Mouse (Mus musculus): ENCODE results near the gene H13.

The H13 gene

GRCm38 (mm10) chr2:152696476-152697164 is 27.4 kb downstream of the H13 start:
- DNase-seq (ENCODE audit: extremely low read depth, insufficient read length, low spot score) = peak; percentile 72

GRCm38 (mm10) chr2:152700138-152700537 is 30.9 kb downstream of the H13 start:
- DNase-seq (ENCODE audit: extremely low read depth, insufficient read length, low spot score) = no peak

- DNase-seq (ENCODE audit: extremely low read depth, insufficient read length, low spot score) = no peak
These were observed 31.5 kb downstream of the H13 start for GRCm38 (mm10) chr2:152700725-152701124.

- DNase-seq (ENCODE audit: extremely low read depth, insufficient read length, low spot score) = no peak
These were observed 34.5 kb downstream of the H13 start for GRCm38 (mm10) chr2:152703596-152704255.

GRCm38 (mm10) chr2:152704256-152704605 is 35.0 kb downstream of the H13 start:
- no peak for DNase-seq (ENCODE audit: extremely low read depth, insufficient read length, low spot score)

- no peak for DNase-seq (ENCODE audit: extremely low read depth, insufficient read length, low spot score)
These were observed 35.6 kb downstream of the H13 start for GRCm38 (mm10) chr2:152704811-152705370.

- DNase-seq (ENCODE audit: extremely low read depth, insufficient read length, low spot score) = no peak
These were observed 36.8 kb downstream of the H13 start for GRCm38 (mm10) chr2:152705993-152706571.

GRCm38 (mm10) chr2:152707186-152707585 is 37.9 kb downstream of the H13 start:
- DNase-seq (ENCODE audit: extremely low read depth, insufficient read length, low spot score) = no peak

- DNase-seq (ENCODE audit: extremely low read depth, insufficient read length, low spot score) = no peak
These were observed 38.4 kb downstream of the H13 start for GRCm38 (mm10) chr2:152707627-152708026.

- DNase-seq (ENCODE audit: extremely low read depth, insufficient read length, low spot score) = no peak
These were observed 39.8 kb downstream of the H13 start for GRCm38 (mm10) chr2:152709066-152709465.

- DNase-seq (ENCODE audit: extremely low read depth, insufficient read length, low spot score) = no peak
These were observed 47.0 kb downstream of the H13 start for GRCm38 (mm10) chr2:152716241-152716772.

- no peak for DNase-seq (ENCODE audit: extremely low read depth, insufficient read length, low spot score)
These were observed 48.4 kb downstream of the H13 start for GRCm38 (mm10) chr2:152717652-152718051.

- DNase-seq (ENCODE audit: extremely low read depth, insufficient read length, low spot score) = no peak
These were observed 48.8 kb downstream of the H13 start for GRCm38 (mm10) chr2:152718076-152718475.

- no peak for DNase-seq (ENCODE audit: extremely low read depth, insufficient read length, low spot score)
These were observed 54.5 kb downstream of the H13 start for GRCm38 (mm10) chr2:152723651-152724331.

GRCm38 (mm10) chr2:152724332-152724723 is 55.1 kb downstream of the H13 start:
- DNase-seq (ENCODE audit: extremely low read depth, insufficient read length, low spot score) = no peak

GRCm38 (mm10) chr2:152725178-152725750 is 56.0 kb downstream of the H13 start:
- no peak for DNase-seq (ENCODE audit: extremely low read depth, insufficient read length, low spot score)

- DNase-seq (ENCODE audit: extremely low read depth, insufficient read length, low spot score) = no peak
These were observed 57.0 kb downstream of the H13 start for GRCm38 (mm10) chr2:152726213-152726612.

- DNase-seq (ENCODE audit: extremely low read depth, insufficient read length, low spot score) = no peak
These were observed 57.6 kb downstream of the H13 start for GRCm38 (mm10) chr2:152726751-152727335.

GRCm38 (mm10) chr2:152727795-152728510 is 58.7 kb downstream of the H13 start:
- no peak for DNase-seq (ENCODE audit: extremely low read depth, insufficient read length, low spot score)

- DNase-seq (ENCODE audit: extremely low read depth, insufficient read length, low spot score) = no peak
These were observed 59.3 kb downstream of the H13 start for GRCm38 (mm10) chr2:152728594-152728993.

Data from 3134 (cell line).